Mouse (Mus musculus): Measurements from ENCODE around the gene Map1lc3a.

GRCm38 (mm10) chr2:155249588-155249987, 26.5 kb upstream of the Map1lc3a start:
- TF ChIP-seq CTCF (IDR thresholded peaks at IDR 0.05; ENCODE audit: low read depth, low read length) (no peak), POLR2A (IDR thresholded peaks at IDR 0.05; ENCODE audit: insufficient read depth, low read length) (no peak), EP300 (IDR thresholded peaks at IDR 0.05; ENCODE audit: insufficient read depth, low read depth, low read length) (no peak)
